Mouse (Mus musculus): ENCODE measurements around the gene Zglp1. TPM values are rescaled to one million over a fixed set of nuclear protein-coding genes. Genes with fewer than 3 reads are reported as not detected.

Gene Zglp1
- polyA plus RNA-seq, 2 experiments: 0.21 TPM; not detected in 1

GRCm38 (mm10) chr9:21036161-21036560, 30.7 kb downstream of the Zglp1 start:
- H3K27me3 ChIP-seq (ENCODE audit: control insufficient read depth, insufficient read depth, low read length): peaks cover 70% of the 10 kb centered on the region
- no peak overlapping the region for H3K4me3 ChIP-seq (ENCODE audit: insufficient read depth in 1 of 2, low read depth in 2 of 2, low read length in 2 of 2)
- no peaks in the 10 kb centered on the region for H3K9me3 ChIP-seq (ENCODE audit: control insufficient read depth, low read length)
- H3K4me1 ChIP-seq (replicated peaks; ENCODE audit: control insufficient read depth in 2 of 2, insufficient read depth in 2 of 2, low read length in 1 of 2): peaks cover 26 to 30% of the 10 kb centered on the region in 2 experiments
- TF ChIP-seq CTCF (IDR thresholded peaks at IDR 0.05; ENCODE audit: low read depth): no peak
- TF ChIP-seq EP300 (IDR thresholded peaks at IDR 0.05; ENCODE audit: low read depth): no peak
- no peak overlapping the region for H3K4me2 ChIP-seq (ENCODE audit: low read depth)
- no peaks in the 10 kb centered on the region for H3K36me3 ChIP-seq (replicated peaks; ENCODE audit: control insufficient read depth, insufficient read depth, low read depth)
- DNase-seq (ENCODE audit: low read depth in 3 of 3, low spot score in 3 of 3): no peak
- H3K9ac ChIP-seq (replicated peaks): no peak overlapping the region
- 7% methylated on average over 20 of the region's 20 CpGs for WGBS (ENCODE audit: insufficient replicate concordance)
- no peak for ATAC-seq (ENCODE audit: insufficient read depth)
- H3K27ac ChIP-seq: no peak overlapping the region

GRCm38 (mm10) chr9:21035586-21035985, 31.3 kb downstream of the Zglp1 start:
- Histone ChIP-seq H3K9ac (replicated peaks) (no peak overlapping the region), H3K4me1 (replicated peaks; ENCODE audit: control insufficient read depth in 2 of 2, insufficient read depth in 2 of 2, low read length in 1 of 2) (peaks cover 28 to 30% of the 10 kb centered on the region in 2 experiments), H3K27me3 (ENCODE audit: control insufficient read depth, insufficient read depth, low read length) (peaks cover 70% of the 10 kb centered on the region), H3K36me3 (replicated peaks; ENCODE audit: control insufficient read depth, insufficient read depth, low read depth) (no peaks in the 10 kb centered on the region), H3K9me3 (ENCODE audit: control insufficient read depth, low read length) (no peaks in the 10 kb centered on the region), H3K4me2 (ENCODE audit: low read depth) (no peak overlapping the region), H3K27ac (no peak overlapping the region), H3K4me3 (ENCODE audit: insufficient read depth in 1 of 2, low read depth in 2 of 2, low read length in 2 of 2) (no peak overlapping the region)
- TF ChIP-seq CTCF (IDR thresholded peaks at IDR 0.05; ENCODE audit: low read depth): no peak
- TF ChIP-seq EP300 (IDR thresholded peaks at IDR 0.05; ENCODE audit: low read depth): no peak
- 41% methylated on average over 9 of the region's 9 CpGs for WGBS (ENCODE audit: insufficient replicate concordance)
- DNase-seq (ENCODE audit: low read depth in 3 of 3, low spot score in 3 of 3): no peak
- ATAC-seq (ENCODE audit: insufficient read depth): no peak

GRCm38 (mm10) chr9:21034481-21035085, 32.3 kb downstream of the Zglp1 start:
- no peak for ATAC-seq (ENCODE audit: insufficient read depth)
- 5% methylated on average over 17 of the region's 17 CpGs for WGBS (ENCODE audit: insufficient replicate concordance)
- H3K4me2 ChIP-seq (ENCODE audit: low read depth): no peak overlapping the region

GRCm38 (mm10) chr9:21033136-21033535, 33.8 kb downstream of the Zglp1 start:
- Histone ChIP-seq H3K9me3 (ENCODE audit: control insufficient read depth, low read length) (no peaks in the 10 kb centered on the region), H3K27ac (no peak overlapping the region), H3K36me3 (replicated peaks; ENCODE audit: control insufficient read depth, insufficient read depth, low read depth) (no peaks in the 10 kb centered on the region), H3K27me3 (ENCODE audit: control insufficient read depth, insufficient read depth, low read length) (peaks cover 62% of the 10 kb centered on the region), H3K4me1 (replicated peaks; ENCODE audit: control insufficient read depth in 2 of 2, insufficient read depth in 2 of 2, low read length in 1 of 2) (peaks cover 23 to 26% of the 10 kb centered on the region in 2 experiments), H3K4me2 (ENCODE audit: low read depth) (peak overlapping the region; percentile 100), H3K9ac (replicated peaks) (peak overlapping the region; percentile 50), H3K4me3 (ENCODE audit: insufficient read depth in 1 of 2, low read depth in 2 of 2, low read length in 2 of 2) (peak overlapping the region; percentile 49 to 67)
- WGBS (ENCODE audit: insufficient replicate concordance): under 1% methylated on average over 34 of the region's 34 CpGs
- DNase-seq (ENCODE audit: low read depth in 3 of 3, low spot score in 3 of 3) (peak; percentile 79 to 87 (median 80)), ATAC-seq (ENCODE audit: insufficient read depth) (peak; percentile 25)
- TF ChIP-seq CTCF (IDR thresholded peaks at IDR 0.05; ENCODE audit: low read depth): no peak
- no peak for TF ChIP-seq EP300 (IDR thresholded peaks at IDR 0.05; ENCODE audit: low read depth)

More at GRCm38 (mm10) chr9:21034481-21035085, 32.3 kb downstream of the Zglp1 start:
- DNase-seq (ENCODE audit: low read depth in 3 of 3, low spot score in 3 of 3): no peak
- Histone ChIP-seq H3K9me3 (ENCODE audit: control insufficient read depth, low read length) (no peaks in the 10 kb centered on the region), H3K4me3 (ENCODE audit: insufficient read depth in 1 of 2, low read depth in 2 of 2, low read length in 2 of 2) (no peak overlapping the region), H3K4me1 (replicated peaks; ENCODE audit: control insufficient read depth in 2 of 2, insufficient read depth in 2 of 2, low read length in 1 of 2) (peaks cover 18 to 22% of the 10 kb centered on the region in 2 experiments), H3K27me3 (ENCODE audit: control insufficient read depth, insufficient read depth, low read length) (peaks cover 70% of the 10 kb centered on the region), H3K36me3 (replicated peaks; ENCODE audit: control insufficient read depth, insufficient read depth, low read depth) (no peaks in the 10 kb centered on the region), H3K27ac (no peak overlapping the region), H3K9ac (replicated peaks) (no peak overlapping the region)
- TF ChIP-seq CTCF (IDR thresholded peaks at IDR 0.05; ENCODE audit: low read depth) (no peak), EP300 (IDR thresholded peaks at IDR 0.05; ENCODE audit: low read depth) (no peak)

- peak overlapping the region; percentile 100 for H3K4me2 ChIP-seq (ENCODE audit: low read depth)
- DNase-seq (ENCODE audit: low read depth in 3 of 3, low spot score in 3 of 3): no peak
- H3K36me3 ChIP-seq (replicated peaks; ENCODE audit: control insufficient read depth, insufficient read depth, low read depth): no peaks in the 10 kb centered on the region
- no peaks in the 10 kb centered on the region for H3K9me3 ChIP-seq (ENCODE audit: control insufficient read depth, low read length)
- H3K4me3 ChIP-seq (ENCODE audit: insufficient read depth in 1 of 2, low read depth in 2 of 2, low read length in 2 of 2): peak overlapping the region; percentile 49 to 67
- 4% methylated on average over 7 of the region's 7 CpGs for WGBS (ENCODE audit: insufficient replicate concordance)
- H3K27me3 ChIP-seq (ENCODE audit: control insufficient read depth, insufficient read depth, low read length): peaks cover 56% of the 10 kb centered on the region
- no peak overlapping the region for H3K27ac ChIP-seq
- no peak overlapping the region for H3K9ac ChIP-seq (replicated peaks)
- ATAC-seq (ENCODE audit: insufficient read depth): no peak
- H3K4me1 ChIP-seq (replicated peaks; ENCODE audit: control insufficient read depth in 2 of 2, insufficient read depth in 2 of 2, low read length in 1 of 2): peaks cover 28 to 32% of the 10 kb centered on the region in 2 experiments
- TF ChIP-seq EP300 (IDR thresholded peaks at IDR 0.05; ENCODE audit: low read depth) (no peak), CTCF (IDR thresholded peaks at IDR 0.05; ENCODE audit: low read depth) (no peak)
Measured at GRCm38 (mm10) chr9:21032491-21032890, 34.4 kb downstream of the Zglp1 start.

Data from liver, embryonic 14.5 days (tissue).